Mouse (Mus musculus): ENCODE results near the gene Numa1. TPM values are rescaled to one million over a fixed set of nuclear protein-coding genes. Genes with fewer than 3 reads are reported as not detected.
A peak's percentile ranks its signal among the peaks of the same experiment; 100 is the strongest.

Numa1 gene
- polyA plus RNA-seq, 2 experiments = 106 to 112 TPM

- Histone ChIP-seq H3K27ac (replicated peaks; ENCODE audit: low read depth, low read length) (peak overlapping the region; percentile 87), H3K36me3 (ENCODE audit: control insufficient read depth, insufficient read depth, low read length) (peaks cover 9% of the 10 kb centered on the region; the same call in 1 of the 2 replicates), H3K27me3 (ENCODE audit: control insufficient read depth, insufficient read depth, low read length) (no peaks in the 10 kb centered on the region), H3K9me3 (ENCODE audit: control insufficient read depth, low read length) (no peaks in the 10 kb centered on the region), H3K4me2 (replicated peaks; ENCODE audit: low read depth, low read length, severe bottlenecking) (peak overlapping the region; percentile 55), H3K4me3 (replicated peaks; ENCODE audit: low read length) (peak overlapping the region; percentile 59), H3K9ac (ENCODE audit: low read depth, low read length, severe bottlenecking) (peak overlapping the region; percentile 55), H3K4me1 (ENCODE audit: control insufficient read depth, insufficient read depth, low read length) (peaks cover 3% of the 10 kb centered on the region; the same call in 1 of the 2 replicates)
- peak; percentile 99 for ATAC-seq (ENCODE audit: low FRiP score, low read depth)
- under 1% methylated on average over 55 of the region's 57 CpGs for WGBS
- peak; percentile 99 for DNase-seq (ENCODE audit: low spot score)
- TF ChIP-seq POLR2A (IDR thresholded peaks at IDR 0.05; ENCODE audit: borderline replicate concordance, extremely low read depth, insufficient read depth, insufficient read length) = peak; percentile 48; the same call in 1 of the 2 replicates
Observed at GRCm38 (mm10) chr7:101896104-101897066, 37.5 kb upstream of the Numa1 start.

GRCm38 (mm10) chr7:101900331-101901097 lies 33.4 kb upstream of the Numa1 start:
- H3K27ac ChIP-seq (replicated peaks; ENCODE audit: low read depth, low read length) = no peak overlapping the region
- H3K27me3 ChIP-seq (ENCODE audit: control insufficient read depth, insufficient read depth, low read length) = no peaks in the 10 kb centered on the region
- peaks cover 8% of the 10 kb centered on the region; the same call in 1 of the 2 replicates for H3K4me1 ChIP-seq (ENCODE audit: control insufficient read depth, insufficient read depth, low read length)
- TF ChIP-seq POLR2A (IDR thresholded peaks at IDR 0.05; ENCODE audit: borderline replicate concordance, extremely low read depth, insufficient read depth, insufficient read length) = no peak
- ATAC-seq (ENCODE audit: low FRiP score, low read depth) (no peak), DNase-seq (ENCODE audit: low spot score) (no peak)
- 88% methylated on average over 16 of the region's 16 CpGs for WGBS
- no peak overlapping the region for H3K4me2 ChIP-seq (replicated peaks; ENCODE audit: low read depth, low read length, severe bottlenecking)
- H3K9ac ChIP-seq (ENCODE audit: low read depth, low read length, severe bottlenecking) = no peak overlapping the region
- no peaks in the 10 kb centered on the region for H3K9me3 ChIP-seq (ENCODE audit: control insufficient read depth, low read length)
- H3K36me3 ChIP-seq (ENCODE audit: control insufficient read depth, insufficient read depth, low read length) = peaks cover 9% of the 10 kb centered on the region; the same call in 1 of the 2 replicates
- H3K4me3 ChIP-seq (replicated peaks; ENCODE audit: low read length) = no peak overlapping the region

DNA sequence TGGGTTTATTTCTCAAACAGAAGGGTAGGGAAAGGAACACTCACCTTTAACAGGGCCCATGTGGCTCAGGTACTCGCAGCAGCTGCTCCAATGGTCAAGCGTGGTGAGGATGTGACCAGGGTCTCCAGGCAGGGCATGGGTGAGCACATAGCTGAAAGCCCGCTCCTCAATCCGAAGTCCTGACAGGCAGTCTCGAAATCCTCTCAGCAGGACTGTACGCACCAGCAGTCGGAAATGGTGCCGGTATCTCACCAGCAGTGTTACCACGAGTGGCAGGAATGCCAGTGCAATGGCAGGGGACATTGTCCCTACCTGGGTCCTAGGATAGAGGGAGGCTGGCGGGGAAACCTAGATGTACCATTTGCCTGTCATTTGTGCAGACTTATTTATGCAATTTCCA lies 31.9 kb upstream of the Numa1 start:
- Histone ChIP-seq H3K9ac (ENCODE audit: low read depth, low read length, severe bottlenecking) (no peak overlapping the region), H3K4me1 (ENCODE audit: control insufficient read depth, insufficient read depth, low read length) (peaks cover 12% of the 10 kb centered on the region), H3K4me3 (replicated peaks; ENCODE audit: low read length) (no peak overlapping the region), H3K9me3 (ENCODE audit: control insufficient read depth, low read length) (no peaks in the 10 kb centered on the region), H3K4me2 (replicated peaks; ENCODE audit: low read depth, low read length, severe bottlenecking) (no peak overlapping the region), H3K27ac (replicated peaks; ENCODE audit: low read depth, low read length) (no peak overlapping the region), H3K27me3 (ENCODE audit: control insufficient read depth, insufficient read depth, low read length) (no peaks in the 10 kb centered on the region), H3K36me3 (ENCODE audit: control insufficient read depth, insufficient read depth, low read length) (peaks cover 9% of the 10 kb centered on the region; the same call in 1 of the 2 replicates)
- TF ChIP-seq POLR2A (IDR thresholded peaks at IDR 0.05; ENCODE audit: borderline replicate concordance, extremely low read depth, insufficient read depth, insufficient read length) = no peak
- no peak for DNase-seq (ENCODE audit: low spot score)
- 91% methylated on average over 10 of the region's 10 CpGs for WGBS
- ATAC-seq (ENCODE audit: low FRiP score, low read depth) = no peak

DNA sequence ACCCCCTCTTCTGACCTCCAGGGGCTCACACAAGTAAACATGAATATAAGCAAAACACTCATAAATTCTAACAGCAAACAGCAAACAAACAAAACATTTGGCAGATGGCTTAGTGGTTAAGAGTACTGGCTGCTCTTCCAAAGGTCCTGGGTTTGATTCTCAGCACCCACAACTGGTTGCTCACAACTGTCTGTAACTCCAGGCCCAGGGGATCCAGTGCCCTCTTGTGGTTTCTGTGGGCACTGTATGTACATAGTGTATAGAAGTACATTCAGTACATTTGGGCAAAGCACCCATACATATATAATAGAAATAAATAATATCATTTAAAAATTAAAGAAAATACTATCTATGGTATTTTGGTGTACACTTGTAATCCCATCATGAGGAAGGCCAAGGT lies 31.1 kb upstream of the Numa1 start:
- no peaks in the 10 kb centered on the region for H3K9me3 ChIP-seq (ENCODE audit: control insufficient read depth, low read length)
- no peaks in the 10 kb centered on the region for H3K27me3 ChIP-seq (ENCODE audit: control insufficient read depth, insufficient read depth, low read length)
- peaks cover 12% of the 10 kb centered on the region for H3K4me1 ChIP-seq (ENCODE audit: control insufficient read depth, insufficient read depth, low read length)
- peaks cover 9% of the 10 kb centered on the region; the same call in 1 of the 2 replicates for H3K36me3 ChIP-seq (ENCODE audit: control insufficient read depth, insufficient read depth, low read length)
- no peak overlapping the region for H3K4me2 ChIP-seq (replicated peaks; ENCODE audit: low read depth, low read length, severe bottlenecking)
- no peak overlapping the region for H3K27ac ChIP-seq (replicated peaks; ENCODE audit: low read depth, low read length)
- TF ChIP-seq POLR2A (IDR thresholded peaks at IDR 0.05; ENCODE audit: borderline replicate concordance, extremely low read depth, insufficient read depth, insufficient read length) = no peak
- no peak overlapping the region for H3K9ac ChIP-seq (ENCODE audit: low read depth, low read length, severe bottlenecking)
- DNase-seq (ENCODE audit: low spot score) (no peak), ATAC-seq (ENCODE audit: low FRiP score, low read depth) (no peak)
- no peak overlapping the region for H3K4me3 ChIP-seq (replicated peaks; ENCODE audit: low read length)
